Mouse (Mus musculus) left cerebral cortex, adult 9 months (tissue): ENCODE measurements around the gene Phlda1.
"Not testable (repeated sequence)": the region's sequence is repeated elsewhere in the genome, so short reads cannot be mapped to it uniquely, and the experiment has no call there.

Source experiments
- DNase-seq, 2 experiments: peaks; one replicate each; pipeline ENCODE4 v3.0.0; 2022; ENCODE audit warnings: low spot score in 2 of 2

The Phlda1 gene

DNA sequence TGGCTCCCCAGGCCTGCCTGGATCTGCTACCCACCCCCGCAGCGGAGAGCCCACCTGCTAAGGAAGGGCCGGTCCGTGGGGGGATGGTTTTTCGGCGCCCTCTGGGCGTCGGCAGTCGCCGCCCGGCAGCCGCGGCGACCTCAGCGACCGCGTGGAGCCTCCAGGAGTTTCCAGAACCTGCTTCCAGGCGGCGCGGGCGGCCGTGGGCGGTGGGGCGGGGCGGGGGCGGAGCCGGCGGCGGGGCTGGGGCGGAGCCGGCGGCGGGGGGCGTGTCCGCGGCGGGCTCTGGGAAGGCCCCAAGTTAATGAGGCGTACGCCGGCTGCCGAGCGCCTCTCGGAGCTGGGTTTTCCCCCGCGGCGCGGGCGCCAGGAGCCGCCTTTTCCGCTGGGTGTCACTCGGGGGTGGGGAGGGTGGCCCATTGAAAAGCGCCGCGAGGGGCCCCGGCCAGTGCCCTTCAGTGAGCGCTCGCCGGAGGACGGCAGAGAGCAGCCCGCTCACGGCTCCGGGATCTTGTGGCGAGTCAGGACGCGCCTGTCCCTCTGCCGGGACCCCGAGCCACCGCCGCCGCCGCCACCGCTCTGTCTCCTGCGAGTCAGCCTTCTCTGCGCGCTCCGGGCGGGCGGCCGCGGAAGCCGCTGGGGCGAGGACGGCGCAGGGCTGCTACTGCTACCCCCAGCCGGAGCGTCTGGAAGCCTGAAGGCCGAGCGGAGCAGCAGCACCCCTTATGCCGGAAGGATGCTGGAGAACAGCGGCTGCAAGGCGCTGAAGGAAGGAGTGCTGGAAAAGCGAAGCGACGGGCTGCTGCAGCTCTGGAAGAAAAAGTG, at the start of gene Phlda1:
TSS of gene Phlda1 (plus strand) at position 186 of the 825 bp plus-strand sequence.
- peak; percentile 77 to 90 for DNase-seq

DNA sequence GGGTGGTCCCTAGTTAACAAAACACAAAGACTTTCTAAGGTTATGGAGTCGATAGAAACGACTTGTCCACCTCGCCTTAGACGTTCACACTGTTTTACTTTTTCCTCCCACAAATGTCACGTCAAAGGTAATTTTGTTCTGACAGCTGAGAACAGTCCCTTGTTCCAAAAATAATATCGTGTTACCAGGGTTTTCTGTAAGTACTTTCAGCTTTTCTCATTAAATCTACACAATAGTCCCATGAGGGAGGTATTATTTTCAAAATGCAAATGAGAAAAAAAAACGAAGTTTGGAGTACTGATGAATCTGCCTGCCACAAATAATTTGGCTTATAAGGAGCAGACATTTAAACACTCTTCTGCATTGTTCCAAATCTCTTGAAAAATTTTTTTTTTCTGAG, 48.0 kb upstream of the Phlda1 start:
- no peak for DNase-seq

DNA sequence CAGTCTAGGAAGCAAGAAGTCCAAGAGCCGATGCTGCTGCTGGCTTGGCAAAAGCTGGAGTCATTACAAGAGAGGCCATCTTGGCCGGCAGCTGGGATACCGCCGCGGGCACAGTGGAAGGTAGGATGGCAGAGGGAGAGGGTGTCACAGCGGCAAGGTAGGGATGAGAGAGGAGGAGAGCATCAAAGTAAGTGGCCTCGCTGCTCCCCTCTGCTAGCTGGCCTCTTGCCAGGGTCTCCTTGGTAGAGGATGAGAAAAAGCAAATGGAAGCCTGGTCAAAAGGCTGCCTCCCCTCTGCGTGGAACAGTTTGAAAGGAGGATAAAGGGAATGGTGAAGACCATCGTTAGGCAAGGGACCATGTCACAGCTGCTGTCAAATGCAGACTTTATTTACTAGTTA, 47.0 kb upstream of the Phlda1 start:
- DNase-seq: no peak

DNA sequence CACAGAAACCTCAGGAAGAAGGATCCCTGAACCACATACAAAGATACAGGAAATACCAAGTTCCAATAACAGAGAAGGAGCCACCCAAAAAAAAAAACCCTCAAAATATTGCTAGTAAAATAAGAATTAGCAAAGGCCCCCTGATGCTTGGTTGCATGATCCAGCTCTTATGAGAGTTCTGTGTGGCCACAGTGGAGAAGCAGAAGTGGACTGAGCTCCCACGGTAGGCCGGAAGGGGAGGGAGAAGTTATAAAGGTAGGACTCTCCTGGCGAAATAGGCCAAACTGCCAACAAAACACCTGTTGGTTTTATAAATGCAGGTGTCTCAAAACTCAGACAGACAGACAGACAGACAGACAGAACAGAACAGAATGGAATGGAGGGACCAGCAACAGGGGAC, 46.2 kb upstream of the Phlda1 start:
- DNase-seq: no peak

DNA sequence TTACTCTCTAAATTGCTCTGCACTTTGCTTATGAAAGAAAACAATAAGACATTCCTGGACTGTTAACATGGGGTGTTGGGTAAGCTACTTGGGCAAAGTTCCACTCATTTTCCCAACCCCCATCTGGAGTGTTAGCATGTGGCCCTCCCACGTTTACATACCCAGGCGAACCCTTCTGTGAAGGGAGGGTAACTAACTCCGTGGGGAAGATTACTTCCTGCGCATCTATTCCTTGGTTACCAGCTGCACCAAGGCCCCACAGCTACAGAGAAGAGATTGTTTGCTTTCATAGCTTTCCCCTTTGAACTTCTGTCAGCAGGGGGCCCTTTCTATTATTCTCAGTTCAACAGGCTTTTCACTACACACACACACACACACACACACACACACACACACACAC, 45.7 kb upstream of the Phlda1 start:
- no peak for DNase-seq

DNA sequence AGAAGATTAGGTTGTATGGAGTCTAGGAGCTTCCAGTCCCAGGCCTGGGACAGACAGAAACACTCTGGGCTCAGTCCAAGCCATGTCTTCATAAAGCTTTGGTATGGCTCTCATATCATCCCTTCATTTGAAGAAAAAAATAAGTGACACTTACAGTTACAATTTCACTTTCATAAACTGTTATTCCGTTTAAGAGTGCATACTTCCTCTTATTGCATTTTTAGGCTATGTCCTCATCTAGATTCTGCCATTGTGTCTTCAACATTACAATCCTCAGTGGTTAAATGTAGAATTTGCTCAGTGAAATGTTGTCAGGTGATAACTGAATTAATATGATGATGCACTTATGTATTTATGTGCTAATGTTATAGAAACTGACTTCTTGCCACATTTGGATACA, 41.3 kb upstream of the Phlda1 start:
- DNase-seq: no peak

DNA sequence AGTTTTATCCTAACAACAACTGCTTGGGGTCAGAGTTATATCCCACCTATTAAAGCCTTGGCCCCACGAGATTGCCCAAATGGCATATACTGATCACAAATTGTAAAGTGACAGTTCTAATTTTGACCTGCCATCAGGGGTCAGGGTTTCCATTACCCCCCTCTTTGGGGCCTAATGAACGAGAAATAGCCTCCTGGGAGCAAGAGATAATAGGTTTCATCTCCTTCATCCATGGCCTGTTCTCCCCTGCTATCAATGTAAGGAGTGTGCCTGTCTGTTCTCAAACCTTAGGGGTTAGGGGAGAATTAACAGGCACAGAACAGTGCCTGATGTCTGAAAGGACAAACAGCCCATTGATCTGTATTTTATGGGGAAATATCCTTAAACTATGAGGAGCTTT, 40.7 kb upstream of the Phlda1 start:
- DNase-seq: no peak

DNA sequence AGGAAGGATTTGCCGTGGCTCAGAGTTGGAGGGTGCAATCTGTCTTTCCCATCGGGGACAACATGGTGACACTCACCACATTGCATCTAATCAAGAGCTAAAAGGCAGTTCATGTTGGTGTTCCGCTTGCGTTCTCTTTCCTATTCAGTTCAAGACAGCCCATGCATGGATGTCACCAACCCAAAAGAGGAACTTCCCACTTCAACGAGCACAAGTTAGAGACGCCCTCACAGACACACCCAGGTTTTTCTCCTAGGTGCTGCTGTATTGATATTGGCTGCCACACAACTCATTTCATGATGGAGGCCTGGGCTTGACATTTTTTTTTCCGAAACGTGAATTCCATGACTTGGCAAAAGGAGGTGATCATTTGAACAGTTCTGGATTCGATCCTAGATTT, 34.9 kb upstream of the Phlda1 start:
- no peak for DNase-seq

DNA sequence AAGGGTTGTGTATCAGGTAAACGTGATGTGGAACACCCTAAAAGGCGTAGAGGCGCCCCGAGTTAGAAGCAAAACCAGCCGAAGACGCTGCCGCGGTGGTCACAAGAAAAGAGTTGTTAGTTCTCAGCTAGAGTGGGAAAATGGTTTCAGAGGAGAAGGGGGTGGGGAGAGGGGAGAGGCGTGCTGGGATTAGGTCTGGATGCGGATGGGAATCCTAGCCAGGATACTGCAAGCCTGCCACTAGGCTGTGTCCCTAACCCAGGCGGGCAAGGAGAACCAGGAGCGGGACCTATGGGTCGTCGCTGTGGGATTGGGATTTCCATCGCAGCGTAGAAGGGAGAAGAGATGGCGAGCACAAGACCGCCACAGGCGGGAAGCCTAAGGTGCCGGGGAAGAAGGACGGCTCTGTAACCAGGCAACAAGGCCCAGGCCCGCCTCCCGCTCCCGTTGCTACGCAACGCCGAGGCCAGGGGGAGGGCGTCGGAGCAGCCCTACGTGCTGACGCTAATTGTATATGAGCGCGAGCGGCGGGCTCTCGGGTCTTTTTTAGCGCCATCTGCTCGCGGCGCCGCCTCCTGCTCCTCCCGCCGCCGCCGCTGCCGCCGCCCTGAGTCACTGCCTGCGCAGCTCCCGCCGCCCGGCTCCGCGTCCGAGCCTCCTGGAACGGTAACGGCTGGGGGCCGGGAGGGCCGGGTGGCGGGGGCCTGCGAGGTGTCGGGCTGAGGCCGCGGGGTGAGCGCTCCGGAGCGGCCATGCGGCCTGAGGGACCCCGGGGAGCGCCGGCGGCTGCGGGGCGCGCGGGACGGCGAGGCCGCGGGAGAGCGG, 33.2 kb upstream of the Phlda1 start, which contains the start of gene Nap1l1:
TSS of gene Nap1l1 (plus strand) at position 538 of the 825 bp plus-strand sequence.
- DNase-seq: peak; percentile 94 to 97

DNA sequence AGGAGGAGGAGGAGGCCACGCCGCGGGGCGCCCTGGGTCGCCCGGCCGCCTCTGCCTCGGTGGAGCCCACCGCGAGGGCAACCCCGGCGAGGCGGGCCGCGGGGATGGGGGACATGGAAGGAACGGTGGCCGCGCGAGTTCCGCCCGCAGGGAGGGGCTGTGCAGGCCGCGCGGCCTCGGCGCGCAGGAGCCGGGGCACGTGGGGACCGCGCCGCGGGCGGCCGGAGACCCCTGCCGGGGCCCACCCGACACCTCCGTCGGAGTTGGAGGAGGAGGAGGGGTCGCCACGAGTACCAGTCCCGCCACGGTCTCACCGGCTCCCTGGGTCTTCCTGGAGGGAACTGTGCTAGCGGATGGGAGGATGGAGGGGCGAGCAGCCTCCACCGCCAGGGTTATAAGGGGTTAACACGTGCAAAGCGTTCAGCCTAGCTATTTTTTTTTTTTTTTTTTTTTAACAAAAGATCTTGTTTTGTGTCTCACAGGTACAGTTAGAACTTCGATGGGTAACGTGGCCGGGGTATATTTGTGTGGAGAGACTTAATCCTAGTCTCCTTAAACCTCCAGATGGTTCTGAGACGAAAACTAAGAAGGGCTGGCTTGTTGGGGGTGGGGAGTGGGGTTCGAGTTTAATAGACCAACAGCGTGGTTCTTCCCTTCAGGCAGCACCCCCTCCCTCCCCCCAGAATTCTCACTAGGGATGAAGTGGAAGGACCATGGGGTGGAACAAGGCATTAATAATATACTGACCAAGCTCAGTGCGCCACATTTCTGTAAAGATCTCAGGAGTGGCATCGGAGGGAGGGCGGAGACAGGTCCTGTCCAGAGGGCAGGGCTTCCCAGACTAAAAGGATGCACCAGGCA, 32.3 kb upstream of the Phlda1 start:
- DNase-seq: peak in 1 of 2 experiments; percentile 17

DNA sequence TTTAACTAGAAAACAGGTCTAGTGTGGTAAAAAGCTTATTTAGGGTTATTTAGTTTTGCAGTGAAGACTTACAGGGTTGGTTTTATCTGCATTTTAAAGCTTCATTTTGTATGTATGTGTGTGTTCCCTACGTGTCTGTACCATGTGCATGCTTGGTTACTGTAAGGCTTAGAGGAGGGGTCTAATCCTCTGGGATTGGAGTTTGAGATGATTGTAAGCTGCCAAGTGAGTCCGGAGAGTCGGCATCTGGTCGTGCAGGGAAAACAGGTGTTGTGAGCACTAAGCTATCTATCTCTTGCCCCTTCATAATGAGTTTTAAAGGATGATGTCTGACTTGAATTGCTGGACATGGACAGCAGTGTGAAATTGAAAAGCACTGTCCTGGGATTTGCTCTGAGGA, 29.8 kb upstream of the Phlda1 start:
- no peak for DNase-seq

DNA sequence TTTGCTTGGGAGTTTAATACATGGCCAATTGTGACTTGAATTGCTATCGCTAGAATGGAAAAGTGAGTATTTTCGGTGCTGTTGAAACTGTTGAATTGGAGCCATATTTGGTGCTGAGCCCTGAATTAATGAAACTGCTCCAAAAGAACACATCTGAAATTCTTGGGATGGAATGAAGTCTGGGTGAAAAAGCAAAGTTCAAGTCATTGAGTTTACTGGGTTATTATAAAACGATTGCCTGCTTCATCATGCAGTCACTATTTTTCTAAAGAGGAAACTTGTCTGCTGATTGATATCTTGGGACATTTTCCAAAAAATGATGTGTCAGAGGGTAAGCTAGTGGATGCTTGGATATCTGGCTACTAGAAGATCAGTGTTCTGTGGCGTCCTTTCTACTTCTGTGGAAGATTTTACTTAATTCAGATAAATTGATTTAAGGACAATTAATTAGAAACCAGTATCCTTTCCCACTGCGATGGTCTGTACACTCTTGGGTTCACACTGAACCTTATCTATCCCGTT, 29.0 kb upstream of the Phlda1 start:
- DNase-seq: no peak

DNA sequence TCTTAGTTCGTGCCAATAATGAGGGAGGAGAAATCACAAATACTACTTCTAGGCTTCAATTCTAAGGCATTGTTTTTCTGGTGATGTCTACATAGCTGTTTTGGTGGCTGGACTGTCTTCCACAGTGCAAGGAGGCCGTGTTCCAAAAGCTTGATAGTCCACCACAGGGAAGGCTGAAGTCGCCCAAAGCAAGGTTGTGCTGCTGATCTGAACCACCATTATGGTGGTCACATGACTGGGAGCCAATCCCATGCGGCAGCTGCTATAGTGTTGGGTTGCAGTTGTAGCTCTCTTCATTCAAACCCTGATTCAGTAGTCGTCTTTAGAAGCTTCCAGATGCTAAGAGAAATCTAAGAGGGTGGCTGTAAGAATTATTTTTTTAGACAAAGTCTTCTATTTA, 26.5 kb upstream of the Phlda1 start:
- DNase-seq: no peak

DNA sequence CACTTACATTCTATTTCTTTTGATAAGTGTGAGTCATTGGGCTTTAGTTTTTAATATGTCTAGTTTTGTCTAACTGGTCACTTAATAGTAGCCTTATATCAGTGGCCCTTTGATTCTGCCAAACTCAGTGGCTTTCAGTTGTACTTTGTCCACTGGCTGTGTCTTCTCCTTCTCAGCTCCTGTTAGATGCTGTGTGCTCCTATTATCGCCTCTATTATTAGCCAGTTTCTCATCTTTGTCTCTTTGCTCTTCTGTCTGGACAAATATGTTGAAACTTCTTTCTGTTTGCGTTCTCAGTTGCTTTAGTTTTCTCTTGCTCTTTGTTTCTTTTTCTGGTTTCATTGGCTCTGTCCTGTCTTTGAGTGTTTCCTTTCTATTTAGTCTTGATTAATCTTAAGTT, 23.4 kb upstream of the Phlda1 start:
- no peak for DNase-seq

DNA sequence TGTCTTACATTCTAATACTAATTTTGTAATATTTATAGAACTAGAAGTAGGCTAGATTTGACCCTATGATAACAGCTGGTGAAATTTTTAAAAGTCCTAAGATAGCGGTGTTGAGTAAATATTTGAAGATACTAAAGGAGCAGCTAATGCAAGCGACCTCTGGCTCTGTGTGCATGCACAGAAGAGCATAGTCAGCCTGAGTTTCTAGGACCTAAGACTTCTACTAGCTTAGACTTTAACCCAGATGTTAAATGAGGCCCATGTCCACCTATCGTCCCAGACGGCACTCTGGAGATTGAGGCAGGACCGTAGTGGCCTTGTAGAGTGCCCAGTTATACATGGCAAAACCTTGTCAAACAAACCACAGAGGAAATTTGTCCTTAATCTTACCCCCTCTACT, 22.0 kb upstream of the Phlda1 start:
- DNase-seq: no peak

DNA sequence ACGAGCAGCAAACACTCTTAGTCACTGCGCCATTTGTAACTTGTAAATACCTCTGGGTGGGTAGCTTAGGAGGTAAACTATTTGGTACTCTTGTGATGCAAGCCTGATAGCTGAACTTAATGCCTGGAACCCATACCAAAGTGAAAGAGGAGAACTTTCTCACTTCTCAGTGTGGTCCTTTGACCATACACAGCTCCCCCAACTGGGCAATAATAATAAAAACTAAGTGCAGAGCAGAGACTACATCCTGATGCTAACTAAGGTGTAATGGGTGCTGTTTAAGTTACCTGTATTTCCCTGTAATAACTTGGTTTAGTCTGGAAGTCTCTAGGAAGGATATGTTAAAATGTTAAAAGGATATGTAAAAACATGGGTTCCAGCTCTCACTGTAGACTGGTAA, 17.3 kb upstream of the Phlda1 start:
- no peak for DNase-seq

DNA sequence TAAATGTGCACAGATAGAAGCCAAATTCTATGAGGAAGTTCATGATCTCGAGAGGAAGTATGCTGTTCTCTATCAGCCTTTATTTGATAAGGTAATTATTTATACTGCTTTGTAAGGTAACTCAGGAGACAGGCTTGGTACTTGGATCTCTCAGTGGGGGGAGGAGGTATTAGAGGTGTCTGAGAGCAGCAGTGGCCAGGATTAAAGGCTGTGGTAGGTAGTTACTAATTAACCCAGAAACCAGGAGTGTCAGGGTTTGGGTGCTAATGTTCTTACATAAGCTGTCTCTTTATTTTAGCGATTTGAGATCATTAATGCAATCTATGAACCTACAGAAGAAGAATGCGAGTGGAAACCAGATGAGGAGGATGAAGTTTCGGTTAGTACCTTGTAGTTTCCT, 16.0 kb upstream of the Phlda1 start:
- not testable (repeated sequence) for DNase-seq

DNA sequence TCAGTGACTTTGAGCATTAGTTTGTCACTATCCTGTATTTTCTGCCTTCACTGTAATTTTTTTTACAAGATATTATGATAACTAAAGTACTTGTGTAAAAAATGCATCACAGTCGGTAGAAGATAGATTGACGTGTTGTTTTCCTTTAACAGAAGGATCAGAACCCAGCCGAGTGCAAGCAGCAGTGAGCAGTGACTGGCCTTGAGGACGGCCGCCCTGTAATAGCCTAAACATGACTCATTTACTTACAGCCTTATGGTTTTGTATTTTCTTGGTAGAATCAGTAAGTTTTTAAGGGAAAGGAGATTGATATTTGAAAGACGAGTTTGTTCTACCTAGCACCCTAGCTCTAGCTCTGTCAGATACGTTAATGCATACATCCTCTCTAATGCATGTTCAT, 10.2 kb upstream of the Phlda1 start:
- DNase-seq: no peak

DNA sequence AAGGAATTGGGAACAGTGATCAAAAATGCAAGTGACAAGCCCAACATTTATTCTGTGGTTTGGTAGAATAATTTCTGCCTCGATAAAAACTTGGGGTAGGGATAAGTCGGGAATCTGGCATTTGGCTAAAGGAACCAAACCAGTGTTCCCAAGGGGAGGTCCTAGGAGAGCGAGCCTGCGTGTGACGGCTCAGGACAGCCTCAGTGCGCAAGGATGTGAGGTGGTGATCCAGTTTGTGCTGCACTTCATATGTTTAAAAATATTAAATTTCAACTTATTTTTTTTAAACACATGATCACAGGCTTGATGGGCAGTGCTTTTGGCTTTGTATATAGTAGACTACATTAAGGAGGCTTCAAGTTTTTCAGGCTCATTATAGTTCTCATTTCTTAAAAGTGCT, 6.2 kb upstream of the Phlda1 start:
- DNase-seq: no peak

DNA sequence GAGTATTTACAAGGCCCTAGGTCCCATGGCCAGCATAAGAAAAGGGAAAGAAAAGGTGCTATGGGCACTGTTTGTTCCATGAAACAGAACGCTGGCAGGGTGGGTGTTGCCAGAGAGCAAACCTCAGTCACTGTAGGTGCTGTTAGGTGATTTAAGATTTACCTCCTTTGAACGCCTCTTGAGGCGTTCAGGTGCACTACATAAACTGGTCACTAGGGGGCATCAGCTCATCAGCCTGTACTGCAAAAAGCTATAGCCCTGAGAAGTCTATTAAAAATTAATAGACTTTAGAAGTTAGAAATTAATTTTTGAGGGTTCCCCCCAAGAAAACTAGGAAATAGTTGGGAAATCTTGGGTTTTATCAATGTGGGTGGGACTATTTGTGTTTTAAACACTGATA, 3.0 kb upstream of the Phlda1 start:
- peak in 1 of 2 experiments; percentile 88 for DNase-seq

DNA sequence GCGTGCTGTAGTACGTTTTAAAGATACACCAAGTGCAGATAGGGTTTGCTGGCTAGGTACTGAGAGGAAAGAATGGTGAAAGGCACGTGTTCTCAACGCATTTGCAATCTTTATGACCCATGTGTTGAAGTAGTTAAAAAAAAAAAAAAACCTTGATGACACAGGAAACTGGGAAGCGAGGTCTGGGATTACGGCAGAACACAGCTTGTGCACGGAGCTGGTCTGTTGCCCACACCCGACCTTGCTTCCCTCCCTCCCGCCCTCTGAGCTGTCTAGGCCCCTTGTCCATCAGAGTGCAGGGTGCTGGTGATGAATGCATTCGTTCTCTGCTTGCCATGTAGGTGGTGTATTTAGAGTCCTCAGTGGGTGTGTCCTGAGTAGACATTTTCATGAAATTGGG, 2.4 kb upstream of the Phlda1 start:
- no peak for DNase-seq

DNA sequence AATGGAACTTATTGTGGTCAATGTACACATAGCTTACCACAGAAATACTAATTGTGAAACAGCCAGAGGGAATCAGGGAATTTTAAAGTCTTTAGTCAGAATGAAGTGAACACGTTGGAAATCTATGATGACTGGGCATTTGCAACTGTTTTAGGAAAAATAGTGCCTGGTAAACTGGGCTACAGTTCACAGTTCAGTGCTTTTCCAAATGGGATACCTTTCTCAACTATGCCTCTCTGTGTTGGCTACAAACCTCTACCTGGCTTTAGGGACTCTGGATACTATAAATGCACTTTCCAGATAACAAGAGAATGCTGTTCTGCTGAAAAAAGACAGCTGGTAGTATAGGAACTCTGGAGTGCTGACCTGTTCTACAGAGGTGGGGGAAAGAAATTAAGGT, 1.5 kb upstream of the Phlda1 start:
- DNase-seq: no peak
